Mouse (Mus musculus): ENCODE data around the gene Rpl15.
"Not testable (repeated sequence)": the region's sequence is repeated elsewhere in the genome, so short reads cannot be mapped to it uniquely, and the experiment has no call there.

Gene Rpl15

DNA sequence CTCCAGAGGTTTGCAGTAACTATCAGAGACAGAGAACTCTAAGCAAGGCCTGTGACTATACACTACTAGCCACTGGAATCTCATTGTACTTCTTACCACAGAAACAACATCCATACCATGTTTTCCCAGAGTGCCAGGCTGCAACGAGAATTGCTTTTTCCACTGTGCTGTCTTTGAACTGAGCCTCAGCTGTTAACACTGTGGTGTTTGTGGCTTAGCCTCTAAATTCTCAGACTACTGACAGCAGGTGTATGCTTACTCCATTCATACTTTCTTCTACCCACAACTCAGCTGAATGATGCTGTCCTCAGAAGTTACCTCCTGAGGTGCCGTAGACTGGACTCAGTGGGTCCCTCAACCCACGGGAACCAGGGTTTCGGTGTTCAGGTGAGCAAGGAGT is 29.4 kb downstream of the Rpl15 start:
- no peak for DNase-seq (ENCODE audit: low read depth)

DNA sequence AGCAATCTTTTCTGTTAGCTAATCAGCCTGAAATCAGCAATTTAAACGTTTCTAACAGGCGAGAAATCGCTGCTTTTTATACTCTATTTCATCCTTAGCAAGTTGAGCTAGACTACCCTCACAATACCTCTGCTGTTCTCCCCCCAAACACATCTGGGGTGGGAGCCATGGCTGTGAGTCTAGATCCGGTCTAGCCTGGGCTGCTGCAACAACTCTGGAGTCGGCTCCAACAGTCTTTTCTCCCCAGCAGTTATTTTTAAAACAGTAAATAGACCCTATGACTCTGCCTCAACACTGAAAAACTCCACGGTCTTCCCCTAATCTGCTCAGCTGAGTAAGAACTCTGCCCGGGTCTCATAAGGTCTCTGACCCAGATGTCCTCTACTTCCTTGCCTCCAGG is 31.1 kb downstream of the Rpl15 start:
- DNase-seq (ENCODE audit: low read depth), result no peak

DNA sequence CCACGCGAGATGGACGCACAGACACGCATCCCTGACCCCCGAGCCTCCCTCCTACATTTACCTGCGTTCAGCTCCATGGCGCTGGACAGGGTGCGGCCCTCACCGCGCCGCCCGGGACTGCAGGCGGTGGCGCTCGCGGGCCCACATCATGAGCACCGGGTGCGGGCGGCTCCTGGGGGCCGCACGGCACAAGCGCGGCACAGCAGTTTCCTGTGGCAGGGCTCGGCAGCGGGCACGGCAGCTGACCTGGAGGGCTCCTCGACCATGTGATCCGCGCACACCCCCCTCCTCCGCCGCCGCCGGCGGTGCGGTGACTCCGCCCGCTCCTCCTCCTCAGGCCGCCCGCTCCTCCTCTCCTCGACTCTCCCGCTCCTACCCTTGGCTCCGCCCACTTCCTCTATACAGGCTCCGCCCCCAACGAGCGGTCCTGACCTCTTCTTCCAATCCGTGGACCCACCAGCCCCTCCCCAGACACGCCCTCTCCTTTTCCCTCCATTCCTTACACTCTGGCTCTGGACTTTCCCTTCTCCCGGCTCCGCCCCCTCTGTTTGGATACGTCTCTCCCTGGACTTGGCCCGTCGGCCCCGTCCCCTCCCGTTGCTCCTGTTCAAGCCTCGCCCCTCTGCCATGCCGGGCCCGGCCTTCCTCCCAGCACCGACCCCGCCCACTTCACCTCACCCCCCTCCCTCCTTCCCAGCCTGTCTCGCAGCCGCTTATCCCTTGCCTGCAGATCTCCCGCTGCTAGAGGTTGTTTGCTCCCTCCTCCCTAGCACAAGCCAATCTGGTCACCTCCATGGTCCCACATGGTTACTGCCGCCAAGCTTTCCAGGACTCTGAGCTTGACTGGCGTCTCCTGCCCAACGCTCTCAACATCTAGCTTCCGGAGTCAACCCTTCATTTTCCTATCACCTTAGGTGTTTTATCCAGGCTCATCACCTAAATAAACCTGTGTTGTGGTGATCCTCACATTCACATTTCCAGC is 32.1 kb downstream of the Rpl15 start, which contains the start of gene Nr1d2:
Nr1d2 (minus strand) TSS at position 378 of the 982 bp plus-strand sequence.
- peak; percentile 96 for DNase-seq (ENCODE audit: low read depth)

DNA sequence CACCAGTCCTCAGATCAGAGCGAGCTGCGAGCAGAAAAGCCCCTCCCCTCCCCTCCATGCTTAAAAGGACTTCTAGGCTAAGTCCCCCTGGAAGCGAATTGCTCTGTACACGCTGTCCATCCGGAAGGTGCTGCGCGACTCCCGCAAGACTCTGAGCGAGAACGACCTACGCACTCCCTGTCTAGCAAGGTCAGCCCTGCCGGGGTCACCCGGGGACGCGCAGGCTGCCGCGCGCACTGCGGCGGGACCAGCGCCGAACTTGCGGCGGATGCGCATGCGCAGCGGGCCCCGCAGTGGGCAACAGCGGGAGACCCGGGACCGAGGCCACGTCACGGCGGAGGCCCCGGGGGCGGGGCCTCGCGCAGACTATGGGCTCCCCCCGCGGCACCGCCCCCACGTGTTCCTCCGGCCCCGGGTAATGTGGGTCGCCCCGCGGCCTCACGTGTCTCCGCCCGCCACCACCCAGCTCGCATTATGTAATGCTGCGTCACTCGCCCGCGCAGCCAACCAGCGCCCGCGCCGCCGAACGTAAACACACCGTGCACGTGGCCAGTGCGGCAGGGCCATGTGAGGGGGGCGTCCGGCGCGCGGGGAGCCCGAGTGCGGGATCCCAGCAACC is 33.0 kb downstream of the Rpl15 start:
- peak; percentile 83 for DNase-seq (ENCODE audit: low read depth)

DNA sequence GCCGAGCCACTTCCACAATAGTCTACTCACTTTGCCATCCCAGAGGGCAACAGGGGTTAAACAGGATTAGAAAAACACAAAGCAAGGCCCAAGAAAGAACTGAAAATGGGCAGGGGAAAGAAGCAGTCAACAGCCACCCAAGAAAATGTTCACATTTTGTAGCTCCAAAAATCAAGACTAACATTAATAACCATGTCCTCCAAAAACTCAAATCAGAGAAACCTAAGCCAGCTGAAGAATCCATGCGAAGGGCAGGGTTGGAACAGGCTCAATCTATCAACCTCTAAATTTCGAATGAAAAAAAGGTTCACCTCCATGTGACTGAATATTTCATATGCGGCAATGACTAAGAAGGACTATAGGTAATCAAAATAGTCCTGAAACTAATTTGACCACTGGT is 33.8 kb downstream of the Rpl15 start:
- DNase-seq (ENCODE audit: low read depth), result no peak

DNA sequence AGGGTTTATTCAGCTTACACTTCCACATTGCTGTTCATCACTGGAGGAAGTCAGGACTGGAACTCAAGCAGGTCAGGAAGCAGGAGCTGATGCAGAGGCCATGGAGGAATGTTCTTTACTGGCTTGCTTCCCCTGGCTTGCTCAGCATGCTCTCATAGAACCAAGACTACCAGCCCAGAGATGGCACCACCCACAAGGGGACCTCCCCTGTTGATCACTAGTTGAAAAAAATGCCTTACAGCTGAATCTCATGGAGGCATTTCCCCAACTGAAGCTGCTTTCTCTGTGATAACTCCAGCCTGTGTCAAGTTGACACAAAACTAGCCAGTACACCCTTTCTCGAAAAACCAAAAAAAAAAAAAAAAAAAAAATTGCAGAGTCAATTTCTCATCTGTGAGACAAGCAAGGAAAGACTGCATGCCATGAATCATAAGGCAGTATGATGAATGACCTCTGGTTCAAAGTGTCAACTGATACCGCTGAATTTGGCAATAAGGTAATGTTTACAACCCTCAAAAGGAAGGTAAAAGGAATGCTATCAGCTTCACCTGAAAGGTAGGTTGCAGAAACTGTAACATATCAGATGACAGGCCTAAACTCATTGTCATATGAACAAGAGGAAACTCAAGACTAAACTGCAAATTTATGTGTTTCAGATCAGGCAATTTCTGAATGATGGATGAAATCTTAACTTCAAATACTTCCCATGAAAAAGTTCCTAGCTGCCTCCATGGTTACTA is 34.5 kb downstream of the Rpl15 start:
- not testable (repeated sequence) for DNase-seq (ENCODE audit: low read depth)

DNA sequence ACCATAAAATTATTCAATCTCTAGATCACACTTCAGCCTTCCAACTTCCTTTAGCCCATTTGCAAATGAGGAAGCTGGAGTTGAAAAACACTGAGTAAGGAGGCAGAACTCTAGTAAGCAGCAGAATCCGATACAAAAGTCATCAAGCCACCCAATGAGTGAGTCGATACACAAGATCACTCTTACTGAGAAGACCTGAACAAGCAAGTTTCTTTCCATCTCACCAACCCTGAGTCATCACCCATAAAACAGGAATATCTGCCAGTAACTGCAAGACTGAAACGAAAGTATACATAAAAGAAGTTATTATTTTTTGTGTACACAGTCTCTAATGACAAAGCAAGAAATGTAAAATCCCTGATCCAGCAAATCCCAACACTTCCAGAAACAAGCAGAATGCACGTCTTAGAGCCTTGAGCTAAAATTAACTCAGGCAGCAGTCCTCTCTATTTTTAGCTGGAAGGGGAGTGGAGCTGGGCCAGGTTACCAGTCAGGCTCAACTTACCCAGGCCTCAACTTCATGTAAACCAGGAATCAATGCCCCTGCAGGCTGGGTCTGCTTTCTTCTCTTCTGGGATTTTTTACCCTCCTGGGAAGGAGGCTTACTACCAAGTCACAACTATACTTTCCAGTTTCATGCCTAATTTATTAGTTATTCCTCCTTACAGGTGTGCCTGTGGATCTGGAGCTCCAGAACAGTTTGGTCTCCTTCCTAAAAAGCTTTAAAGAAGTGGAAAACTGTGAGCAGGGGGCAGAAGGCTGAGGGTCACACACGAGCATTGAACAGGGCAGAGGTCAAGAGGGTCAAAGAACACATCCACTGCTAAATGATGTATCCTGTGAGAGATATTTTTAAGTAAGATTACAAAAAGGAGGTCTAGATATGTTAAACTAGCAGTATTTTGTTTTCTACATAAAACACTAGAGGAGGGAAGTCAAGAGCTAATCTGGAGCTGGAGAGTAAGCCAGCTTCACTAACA is 36.9 kb downstream of the Rpl15 start:
- no peak for DNase-seq (ENCODE audit: low read depth)

DNA sequence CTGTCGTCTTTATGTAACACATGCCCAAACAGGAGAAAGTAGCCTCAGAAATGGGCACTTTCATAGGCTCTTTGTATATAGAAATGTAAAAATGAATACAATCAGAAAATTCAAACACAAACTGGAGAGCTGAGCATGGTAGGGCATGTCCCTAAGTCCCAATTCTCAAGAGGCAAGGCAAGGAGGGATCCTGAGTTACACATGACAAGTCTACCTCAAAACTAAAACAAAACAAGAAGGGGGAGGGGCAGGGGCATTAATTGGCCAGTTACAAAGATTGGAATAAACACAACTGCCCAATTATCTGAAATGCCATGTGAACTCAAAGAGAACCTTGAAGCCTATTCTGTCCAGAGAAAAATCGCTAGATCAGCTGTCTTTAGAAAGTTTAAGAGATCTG is 38.1 kb downstream of the Rpl15 start:
- no peak for DNase-seq (ENCODE audit: low read depth)

DNA sequence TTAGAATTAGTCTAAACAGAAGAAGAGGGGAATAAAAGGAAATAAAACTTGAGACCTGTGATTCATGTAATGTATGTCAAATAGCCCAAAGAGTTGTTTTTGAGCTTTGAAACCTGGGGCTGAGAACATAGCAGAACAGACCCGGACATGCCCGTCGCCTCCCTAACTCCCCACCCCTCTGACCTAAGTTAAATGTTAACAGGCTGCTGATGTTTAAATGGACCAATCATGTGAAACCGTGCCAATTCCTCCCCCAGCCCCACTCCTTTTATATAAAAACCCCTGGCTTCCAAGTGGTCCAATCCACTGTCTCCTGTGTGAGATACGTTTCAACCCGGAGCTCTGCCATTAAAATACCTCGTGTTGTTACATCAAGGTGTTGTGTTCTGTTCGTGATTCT is 39.3 kb downstream of the Rpl15 start:
- not testable (repeated sequence) for DNase-seq (ENCODE audit: low read depth)

DNA sequence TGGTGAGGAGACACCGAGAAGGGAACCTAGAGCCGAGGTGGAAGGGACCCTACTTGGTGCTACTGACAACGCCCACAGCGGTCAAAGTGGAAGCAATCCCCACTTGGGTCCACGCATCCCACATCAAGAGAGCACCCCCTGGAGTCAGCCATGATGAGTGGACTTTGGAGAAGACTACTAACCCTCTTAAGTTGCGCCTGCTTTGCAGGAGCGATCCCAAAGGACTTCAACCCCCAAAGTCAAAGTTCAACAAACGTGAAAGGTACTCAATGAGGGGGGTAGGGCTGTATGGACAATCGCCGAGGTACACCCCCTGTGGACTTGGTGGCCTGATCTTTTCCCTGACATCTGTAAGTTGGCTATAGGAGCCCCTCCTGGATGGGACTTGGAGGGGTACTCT is 41.4 kb downstream of the Rpl15 start:
- not testable (repeated sequence) for DNase-seq (ENCODE audit: low read depth)

DNA sequence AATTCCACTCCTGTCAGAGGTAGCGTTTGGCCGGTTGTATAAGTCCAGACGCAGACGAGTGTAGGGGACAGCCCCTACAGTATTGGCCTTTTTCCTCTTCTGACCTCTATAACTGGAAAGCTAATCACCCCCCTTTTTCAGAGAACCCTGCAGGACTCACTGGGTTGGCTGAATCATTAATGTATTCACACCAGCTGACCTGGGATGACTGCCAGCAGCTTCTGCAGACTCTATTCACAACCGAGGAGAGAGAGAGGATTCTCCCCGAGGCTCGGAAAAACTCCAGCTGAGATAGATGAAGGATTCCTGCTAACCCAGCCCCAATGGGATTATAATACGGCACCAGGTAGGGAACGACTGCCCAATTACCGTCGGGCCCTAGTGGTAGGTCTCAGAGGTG is 45.0 kb downstream of the Rpl15 start:
- DNase-seq (ENCODE audit: low read depth), result not testable (repeated sequence)

DNA sequence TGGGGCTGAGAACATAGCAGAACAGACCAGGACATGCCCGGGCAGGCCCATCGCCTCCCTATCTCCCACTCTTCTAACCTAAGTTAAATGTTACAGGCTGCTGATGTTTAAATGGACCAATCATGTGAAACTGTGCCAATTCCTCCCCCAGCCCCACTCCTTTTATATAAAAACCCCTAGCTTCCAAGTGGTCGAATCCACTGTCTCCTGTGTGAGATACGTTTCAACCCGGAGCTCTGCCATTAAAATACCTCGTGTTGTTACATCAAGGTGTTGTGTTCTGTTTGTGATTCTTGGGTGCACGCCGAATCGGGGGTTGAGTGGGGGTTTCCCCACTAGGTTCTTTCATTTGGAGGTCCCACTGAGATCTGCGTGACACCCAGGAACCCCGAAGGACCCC is 45.8 kb downstream of the Rpl15 start:
- DNase-seq (ENCODE audit: low read depth), result not testable (repeated sequence)

DNA sequence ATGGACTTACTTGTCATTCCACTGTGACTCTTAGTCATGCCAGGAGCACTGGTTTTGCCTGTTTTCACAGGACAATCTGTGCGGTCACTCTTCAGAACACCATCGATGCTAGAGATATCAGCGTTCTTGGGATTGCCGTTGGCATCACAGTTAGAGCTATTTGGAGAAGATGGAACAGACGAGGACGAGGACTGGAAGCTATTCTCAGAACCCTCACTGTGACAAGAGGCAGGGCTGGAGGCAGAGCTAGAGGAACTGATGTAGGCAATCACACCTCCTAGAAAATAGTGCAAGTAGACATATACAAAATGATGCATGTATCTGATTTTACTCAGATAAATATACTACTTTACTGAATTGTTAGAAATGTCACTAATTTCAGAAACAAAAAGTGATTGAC is 49.2 kb downstream of the Rpl15 start:
- no peak for DNase-seq (ENCODE audit: low read depth)
